Mouse (Mus musculus): ENCODE results near the gene Gng7.

Gene Gng7

DNA sequence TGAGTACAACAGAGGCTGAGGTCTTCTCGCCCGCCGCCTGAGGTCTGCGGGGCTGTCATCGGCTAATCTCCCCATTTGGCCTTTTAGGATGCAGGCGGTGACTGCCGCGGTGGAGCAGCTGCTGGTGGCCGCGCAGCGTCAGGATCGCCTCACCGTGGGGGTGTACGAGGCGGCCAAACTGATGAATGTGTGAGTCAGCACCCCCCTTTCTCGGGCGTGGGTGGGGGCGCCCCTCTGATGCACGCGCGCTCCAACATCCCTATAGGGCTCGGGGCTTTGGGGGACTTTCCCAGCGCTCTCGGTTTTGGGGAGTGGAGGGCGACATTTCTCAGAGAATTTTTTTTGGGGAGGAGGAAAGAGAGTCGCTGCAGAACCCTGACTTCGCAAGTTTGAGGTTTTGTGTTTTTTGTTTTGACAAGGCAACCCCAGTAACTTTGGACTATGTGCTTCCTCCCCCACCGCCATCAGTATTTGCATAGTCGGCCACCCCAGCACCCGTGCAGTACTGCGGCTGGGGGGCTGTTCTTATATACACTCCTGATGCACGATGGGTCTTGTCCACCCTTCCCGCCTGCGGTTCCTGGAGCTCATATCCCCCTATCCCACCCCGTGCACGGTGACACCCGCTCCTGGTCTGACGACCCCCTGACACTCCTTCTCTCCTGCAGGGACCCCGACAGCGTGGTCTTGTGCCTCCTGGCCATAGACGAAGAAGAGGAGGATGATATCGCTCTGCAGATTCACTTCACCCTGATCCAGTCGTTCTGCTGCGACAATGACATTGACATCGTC is 84.2 kb downstream of the Gng7 start:
- no peak for DNase-seq (ENCODE audit: low spot score)

DNA sequence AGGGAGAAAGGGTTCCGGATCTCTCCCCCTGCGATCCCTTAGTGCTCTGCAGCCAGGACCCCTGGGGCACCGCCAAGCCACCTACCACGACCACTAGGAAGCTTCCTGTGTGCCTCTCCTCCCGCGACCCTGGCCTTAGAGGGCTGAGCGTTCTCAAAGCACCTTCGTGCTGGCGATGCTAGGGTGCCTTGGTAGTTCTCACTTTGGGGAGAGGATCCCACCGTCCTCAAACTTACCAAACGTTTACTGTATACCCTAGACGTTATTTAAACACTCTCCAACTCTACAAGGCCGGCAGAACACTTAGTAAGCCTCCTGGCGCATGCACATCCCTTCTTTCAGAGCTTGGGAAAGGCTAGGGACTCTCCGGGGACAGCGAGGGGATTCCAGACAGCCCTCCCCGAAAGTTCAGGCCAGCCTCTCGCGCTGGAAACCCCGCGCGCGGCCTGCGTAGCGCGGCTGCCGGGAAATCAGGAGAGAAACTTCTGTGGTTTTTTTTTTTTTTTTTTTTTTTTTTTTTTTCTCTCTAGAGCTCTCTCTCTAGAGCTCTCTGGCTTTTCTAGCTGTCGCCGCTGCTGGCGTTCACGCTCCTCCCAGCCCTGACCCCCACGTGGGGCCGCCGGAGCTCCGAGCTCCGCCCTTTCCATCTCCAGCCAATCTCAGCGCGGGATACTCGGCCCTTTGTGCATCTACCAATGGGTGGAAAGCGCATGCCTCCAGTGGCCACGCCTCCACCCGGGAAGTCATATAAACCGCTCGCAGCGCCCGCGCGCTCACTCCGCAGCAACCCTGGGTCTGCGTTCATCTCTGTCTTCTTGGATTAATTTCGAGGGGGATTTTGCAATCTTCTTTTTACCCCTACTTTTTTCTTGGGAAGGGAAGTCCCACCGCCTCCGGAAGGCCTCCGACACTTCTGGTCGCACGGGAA is 85.2 kb downstream of the Gng7 start, which contains the start of gene Gadd45b:
Gene Gadd45b (plus strand): TSS at position 775 of the 928 bp plus-strand sequence.
- DNase-seq (ENCODE audit: low spot score), result peak; percentile 99

- DNase-seq (ENCODE audit: low spot score), result peak; percentile 85
These were observed 86.0 kb downstream of the Gng7 start for GRCm38 (mm10) chr10:80928586-80929298.

DNA sequence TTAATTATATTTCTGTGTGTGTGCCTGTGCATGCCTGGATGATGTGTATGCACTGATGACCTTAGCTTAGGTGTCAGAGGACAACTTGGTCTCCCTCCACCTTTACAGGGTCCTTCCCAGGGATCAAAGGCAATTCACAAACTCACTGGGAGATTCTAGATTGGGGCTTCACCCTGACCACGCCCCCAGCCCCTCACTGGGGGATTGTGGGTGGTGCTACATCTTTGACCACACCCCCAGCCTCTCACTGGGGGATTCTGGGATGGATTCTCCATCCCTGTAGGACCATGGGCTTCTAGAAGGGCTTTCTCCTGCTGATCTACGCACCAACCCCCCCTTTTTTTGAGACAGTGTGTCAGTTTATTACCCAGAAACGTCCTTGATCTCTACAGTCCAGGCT is 89.3 kb downstream of the Gng7 start:
- no peak for DNase-seq (ENCODE audit: low spot score)

DNA sequence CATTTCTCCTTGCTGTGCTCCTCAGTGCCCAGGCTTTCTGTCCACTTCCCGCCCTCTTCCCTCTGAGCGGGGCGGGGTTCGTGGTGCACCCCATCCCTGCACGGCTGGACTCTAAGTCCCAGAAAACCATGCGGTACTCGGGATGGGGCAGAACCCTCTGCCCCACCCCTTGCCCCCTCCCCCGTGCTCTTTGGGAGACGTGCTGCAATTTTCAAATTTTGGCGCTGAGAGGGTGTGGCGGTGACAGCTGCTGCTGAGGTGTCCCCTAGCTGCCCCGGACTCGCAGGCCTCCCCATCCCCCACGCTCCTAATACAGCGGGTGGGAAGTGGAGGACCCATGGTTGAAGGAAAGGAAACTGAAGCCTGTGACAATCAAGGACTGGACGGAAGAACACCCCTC is 92.8 kb downstream of the Gng7 start:
- DNase-seq (ENCODE audit: low spot score), result no peak

- DNase-seq (ENCODE audit: low spot score), result peak; percentile 73
These were observed 96.8 kb downstream of the Gng7 start, which contains the start of gene Lmnb2 for GRCm38 (mm10) chr10:80917779-80918434. Lmnb2 (minus strand) TSS chr10:80918245.

- DNase-seq (ENCODE audit: low spot score), result no peak
These were observed 97.4 kb downstream of the Gng7 start for GRCm38 (mm10) chr10:80917336-80917778.

DNA sequence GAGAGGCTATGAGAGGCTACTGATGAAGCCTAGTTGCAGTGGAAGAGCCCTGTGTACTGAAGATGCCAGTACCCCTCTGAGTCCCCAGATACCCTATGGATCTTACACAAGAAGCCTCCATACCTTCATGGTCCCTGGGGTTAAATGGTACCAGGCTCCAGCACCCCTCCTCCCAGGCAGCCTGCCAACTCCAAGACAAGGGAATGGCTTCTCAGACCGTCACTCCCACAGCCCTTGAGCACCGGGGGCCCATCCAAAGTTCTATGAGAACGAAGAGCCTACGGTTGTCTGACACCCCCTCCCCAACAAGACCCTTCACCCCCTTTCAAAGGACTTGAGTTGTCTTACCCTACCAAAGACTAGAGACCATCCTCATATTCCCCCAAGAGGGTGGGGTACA is 99.0 kb downstream of the Gng7 start:
- DNase-seq (ENCODE audit: low spot score), result no peak

GRCm38 (mm10) chr10:80915260-80915659 is 99.5 kb downstream of the Gng7 start:
- no peak for DNase-seq (ENCODE audit: low spot score)

DNA sequence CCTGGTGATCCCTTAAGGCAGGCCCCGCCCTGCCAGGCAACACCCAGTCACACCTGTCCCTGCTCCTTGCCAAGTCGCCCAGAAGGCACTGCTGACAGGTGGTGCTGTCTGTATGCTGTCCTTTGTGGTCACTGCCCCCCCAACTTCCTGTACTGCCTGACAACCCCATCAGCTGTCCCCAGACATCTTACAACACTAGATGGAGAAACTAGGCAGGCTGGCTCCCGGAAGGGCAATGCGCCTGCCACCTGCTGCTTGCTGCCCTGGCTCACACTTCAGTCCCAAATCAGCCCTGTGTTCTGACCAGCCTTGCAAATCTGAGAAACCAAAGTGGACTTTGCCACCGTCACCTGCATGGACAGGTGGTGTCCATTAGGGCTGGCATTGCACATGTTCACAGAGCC is 100.5 kb downstream of the Gng7 start:
- DNase-seq (ENCODE audit: low spot score), result no peak

DNA sequence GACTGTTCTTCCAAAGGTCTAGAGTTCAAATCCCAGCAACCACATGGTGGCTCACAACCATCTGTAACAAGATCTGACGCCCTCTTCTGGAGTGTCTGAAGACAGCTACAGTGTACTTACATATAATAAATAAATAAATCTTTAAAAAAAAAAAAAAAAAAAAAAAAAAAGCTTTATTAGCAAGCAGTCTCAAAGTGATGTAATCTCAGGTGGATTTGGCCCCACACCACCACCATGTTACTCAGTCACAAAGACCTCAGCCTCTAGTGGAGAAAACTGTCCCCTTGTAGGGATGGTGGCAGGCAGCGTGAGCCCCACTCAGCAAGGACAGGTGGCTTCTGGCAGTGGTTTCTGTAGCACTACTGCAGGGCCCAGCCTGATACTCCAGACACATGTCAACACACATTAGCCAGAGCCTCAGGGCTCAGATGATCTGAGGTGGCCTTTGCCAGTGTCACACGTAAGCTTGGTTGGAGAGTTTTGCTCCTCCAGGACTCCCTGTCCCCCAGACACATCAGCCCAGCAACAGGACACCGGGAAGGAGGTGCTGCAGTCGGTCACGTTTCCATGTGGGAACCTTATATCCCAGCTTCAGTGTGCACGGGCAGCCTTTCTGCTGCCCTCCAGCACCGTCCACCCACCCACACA is 101.3 kb downstream of the Gng7 start:
- no peak for DNase-seq (ENCODE audit: low spot score)

DNA sequence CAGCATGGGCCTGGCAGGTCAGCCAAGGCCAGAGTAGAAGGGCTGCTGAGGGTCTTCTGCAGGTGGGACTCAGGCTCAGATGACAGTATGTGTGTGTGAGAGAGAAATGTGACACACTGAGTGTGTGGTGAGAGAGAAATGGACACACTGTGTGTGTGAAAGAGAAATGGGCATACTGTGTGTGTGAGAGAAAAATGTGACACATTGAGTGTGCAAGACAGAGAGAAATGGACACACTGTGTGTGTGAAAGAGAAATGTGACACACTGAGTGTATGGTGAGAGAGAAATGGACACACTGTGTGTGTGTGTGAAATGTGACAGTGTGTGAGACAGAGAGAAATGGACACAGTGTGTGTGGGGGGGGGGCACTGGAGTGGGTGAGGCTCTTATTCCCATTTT is 102.9 kb downstream of the Gng7 start:
- DNase-seq (ENCODE audit: low spot score), result no peak

GRCm38 (mm10) chr10:80911354-80911753 is 103.4 kb downstream of the Gng7 start:
- DNase-seq (ENCODE audit: low spot score), result no peak

- DNase-seq (ENCODE audit: low spot score), result no peak
These were observed 105.2 kb downstream of the Gng7 start for GRCm38 (mm10) chr10:80909375-80910162.

GRCm38 (mm10) chr10:80904709-80905108 is 110.0 kb downstream of the Gng7 start:
- DNase-seq (ENCODE audit: low spot score), result no peak

- no peak for DNase-seq (ENCODE audit: low spot score)
These were observed 110.6 kb downstream of the Gng7 start for GRCm38 (mm10) chr10:80904004-80904693.

DNA sequence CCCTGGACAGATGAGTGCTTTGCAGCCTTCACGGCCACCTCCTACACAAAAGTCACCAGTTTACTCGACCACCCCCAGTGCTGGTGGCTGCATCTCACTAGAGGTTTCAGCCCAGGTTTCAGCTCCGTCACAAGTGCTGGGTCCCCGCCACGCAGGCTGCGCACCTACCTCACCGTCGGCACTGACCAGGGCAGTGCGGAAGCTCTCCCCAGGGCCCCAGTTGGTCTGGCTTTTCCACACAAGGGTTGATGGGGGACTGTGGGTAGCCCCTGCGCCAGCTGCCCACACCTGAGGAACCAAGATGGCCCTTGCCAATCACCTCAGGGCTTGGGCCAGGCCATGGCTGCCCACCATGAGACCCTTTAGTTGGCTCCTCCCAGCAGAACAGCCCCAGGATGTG is 111.5 kb downstream of the Gng7 start:
- no peak for DNase-seq (ENCODE audit: low spot score)

GRCm38 (mm10) chr10:80902273-80902940 is 112.3 kb downstream of the Gng7 start:
- no peak for DNase-seq (ENCODE audit: low spot score)
